Mouse (Mus musculus): ENCODE data around the gene Abhd6. TPM values are rescaled to one million over a fixed set of nuclear protein-coding genes. Genes with fewer than 3 reads are reported as not detected.

The Abhd6 gene
- 1.8 and 2.4 TPM in 2 replicates for polyA plus RNA-seq (2012; ENCODE audit: low replicate concordance)

DNA sequence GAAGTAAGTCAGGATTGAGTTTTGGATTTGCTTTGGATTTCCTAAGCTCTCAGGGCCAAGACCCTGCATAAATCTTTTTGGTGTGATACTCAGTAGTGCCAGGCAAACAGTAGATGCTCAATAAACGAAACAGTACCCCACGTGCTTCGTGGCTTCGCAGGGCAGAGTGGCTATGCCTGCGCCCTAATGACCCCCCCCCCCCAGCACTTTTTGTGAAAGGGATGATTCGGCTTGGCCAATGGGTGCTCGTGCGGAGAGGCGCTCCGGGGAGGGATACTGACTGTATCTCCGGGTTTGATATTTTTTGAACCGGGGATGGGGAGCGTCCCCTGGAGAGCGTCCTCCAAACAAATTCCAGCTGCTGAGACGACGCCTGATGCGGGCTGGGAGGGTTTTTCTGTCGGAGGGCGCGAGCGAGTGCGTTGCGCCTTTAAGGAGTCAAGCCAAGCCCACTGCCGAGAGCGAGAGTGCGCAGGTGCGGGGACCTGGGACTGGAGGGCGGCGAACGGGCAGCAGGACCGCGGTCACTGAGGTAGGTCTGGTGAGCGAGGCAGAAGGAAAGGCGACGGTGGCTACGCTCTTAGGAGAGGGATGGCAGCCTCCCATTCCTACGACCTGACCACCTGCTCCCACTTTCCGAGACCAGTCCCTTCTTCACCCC lies at the start of gene Abhd6:
TSS of gene Abhd6 (plus strand) at position 471 of the 661 bp plus-strand sequence.

GRCm38 (mm10) chr14:7957049-7957448 lies 45.7 kb upstream of the Abhd6 start, which contains the start of gene Gm45521:
Gene Gm45521, plus strand, starts transcription at chr14:7957288.

GRCm38 (mm10) chr14:7994271-7994767 lies 8.4 kb upstream of the Abhd6 start, which contains the start of gene Dnase1l3:
Gene Dnase1l3, minus strand, starts transcription at chr14:7994573.

DNA sequence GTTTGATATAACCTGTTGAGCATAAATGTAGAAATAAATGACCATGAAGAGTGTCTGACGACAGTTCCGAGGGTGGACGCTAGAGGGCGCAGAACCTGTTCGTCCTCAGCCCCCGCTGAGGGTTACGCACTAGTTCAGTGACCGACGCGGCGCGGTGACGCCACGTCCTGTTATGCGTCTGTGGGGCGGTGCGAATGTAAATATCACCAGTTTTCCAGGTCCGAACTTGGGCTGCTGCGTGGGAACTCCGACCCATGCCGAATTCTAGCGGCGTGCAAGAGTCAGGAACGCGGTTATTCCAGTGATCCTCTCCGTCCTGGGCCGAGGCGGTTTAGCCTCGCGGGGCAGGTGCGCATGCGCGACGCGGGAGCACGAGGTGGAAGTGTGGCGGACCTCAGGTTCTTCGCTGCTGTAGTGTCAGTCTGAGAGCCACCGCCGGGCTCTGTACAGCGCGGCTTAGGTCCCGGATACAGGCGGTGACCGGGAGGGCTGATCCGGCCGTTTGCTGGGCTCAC lies 77.5 kb downstream of the Abhd6 start, which contains the start of gene Rpp14:
TSS of gene Rpp14 (plus strand) at position 203 of the 515 bp plus-strand sequence.

DNA sequence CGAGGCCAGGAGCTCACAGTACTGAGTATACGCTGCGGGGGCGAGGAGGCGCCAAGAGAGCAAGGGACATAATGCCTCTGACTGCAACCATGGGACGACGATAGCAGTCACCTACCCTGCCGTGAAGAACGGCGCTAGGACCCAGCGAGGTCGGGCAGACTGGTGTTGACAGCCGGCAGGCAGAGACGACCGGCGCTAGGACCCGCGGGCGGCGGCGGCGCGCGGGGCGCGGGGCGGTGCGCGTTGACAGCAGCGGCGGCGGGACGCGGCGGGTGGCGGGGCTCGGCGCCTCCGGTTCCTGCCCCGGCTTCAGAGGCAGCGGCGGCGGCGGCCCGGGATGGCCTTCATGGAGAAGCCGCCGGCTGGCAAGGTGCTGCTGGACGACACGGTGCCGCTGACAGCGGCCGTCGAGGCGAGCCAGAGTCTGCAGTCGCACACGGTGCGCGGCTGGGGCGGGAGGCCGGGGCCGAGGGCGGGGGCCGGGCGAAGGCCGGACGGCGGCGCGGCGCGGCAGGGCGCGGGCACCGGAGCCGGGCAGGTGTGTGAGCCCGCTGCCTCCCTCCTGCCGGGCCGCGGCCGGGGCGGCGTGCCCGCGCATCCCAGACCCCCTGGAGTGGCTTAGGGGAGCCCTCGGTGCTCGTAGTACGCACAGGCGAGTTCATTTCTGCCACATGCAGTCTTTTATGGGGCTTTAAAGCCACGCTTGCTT lies 95.4 kb downstream of the Abhd6 start, which contains the start of gene Pxk:
TSS of gene Pxk (plus strand) at position 234 of the 709 bp plus-strand sequence.

Other genes starting within 250 kb of the Abhd6 start
- gene Gm26661, start 211.3 kb upstream of the Abhd6 start, polyA plus RNA-seq (2012; ENCODE audit: low replicate concordance): not detected in 2 replicates
- 5.1 and 8.1 TPM in 2 replicates for gene Flnb, start 184.9 kb upstream of the Abhd6 start, polyA plus RNA-seq (2012; ENCODE audit: low replicate concordance)
- gene Gm45521, start 45.6 kb upstream of the Abhd6 start, polyA plus RNA-seq (2012; ENCODE audit: low replicate concordance): not detected in 2 replicates
- 5.0 and 6.7 TPM in 2 replicates for gene Dnase1l3, start 8.3 kb upstream of the Abhd6 start, polyA plus RNA-seq (2012; ENCODE audit: low replicate concordance)
- 2.3 and 3.2 TPM in 2 replicates for gene Rpp14, start 77.5 kb downstream of the Abhd6 start, polyA plus RNA-seq (2012; ENCODE audit: low replicate concordance)
- 27.7 and 62.0 TPM in 2 replicates for gene Pxk, start 95.3 kb downstream of the Abhd6 start, polyA plus RNA-seq (2012; ENCODE audit: low replicate concordance)
- gene Pdhb, start 170.1 kb downstream of the Abhd6 start, polyA plus RNA-seq (2012; ENCODE audit: low replicate concordance): 40.2 and 42.2 TPM in 2 replicates
- 2.1 and 2.6 TPM in 2 replicates for gene Kctd6, start 211.2 kb downstream of the Abhd6 start, polyA plus RNA-seq (2012; ENCODE audit: low replicate concordance)

Measured in hematopoietic multipotent progenitor cell, adult 10-12 weeks (in vitro differentiated cells).